Mouse (Mus musculus) hindbrain, postnatal 0 days (tissue): ENCODE data around the gene Zfp418. TPM values are rescaled to one million over a fixed set of nuclear protein-coding genes. Genes with fewer than 3 reads are reported as not detected.
A peak's percentile ranks its signal among the peaks of the same experiment; 100 is the strongest.
"Not testable (repeated sequence)": the region's sequence is repeated elsewhere in the genome, so short reads cannot be mapped to it uniquely, and the experiment has no call there.

Experiments
- ATAC-seq: fragments of 200-750 bp; cut with Nextera tagmentation; 2 replicates; pipeline ENCODE4 v1.8.0; 2017; ENCODE audit warnings: mild to moderate bottlenecking, moderate TSS enrichment, moderate library complexity
- DNase-seq: peaks from one replicate; pipeline ENCODE4 v3.0.0-alpha.2; 2015; ENCODE audit warnings: low spot score
- H3K27ac ChIP-seq: fragments of 300-500 bp; sonication (generic); 2 replicates; pipeline ENCODE4 v1.5.1; 2014; ENCODE audit warnings: mild to moderate bottlenecking
- H3K27me3 ChIP-seq: fragments of 300-500 bp; sonication (generic); 2 replicates; pipeline ENCODE4 v1.6.1; 2014; ENCODE audit warnings: low read length, mixed read lengths; ENCODE audit not compliant: insufficient read depth
- H3K36me3 ChIP-seq: fragments of 300-500 bp; sonication (generic); 2 replicates; pipeline ENCODE4 v1.6.1; 2014; ENCODE audit warnings: low read length, mixed read lengths; ENCODE audit not compliant: insufficient read depth
- H3K4me1 ChIP-seq: fragments of 300-500 bp; sonication (generic); 2 replicates; pipeline ENCODE4 v1.6.1; 2014; ENCODE audit warnings: antibody characterized with exemption, low read length, mixed read lengths; ENCODE audit not compliant: insufficient read depth
- H3K4me2 ChIP-seq: fragments of 300-500 bp; sonication (generic); 2 replicates; pipeline ENCODE4 v1.6.1; 2014; ENCODE audit warnings: low read depth, mild to moderate bottlenecking, low read length, moderate library complexity, mixed read lengths
- H3K4me3 ChIP-seq: fragments of 300-500 bp; sonication (generic); 2 replicates; pipeline ENCODE4 v1.5.1; 2014; ENCODE audit warnings: low read length
- H3K9ac ChIP-seq: fragments of 300-500 bp; sonication (generic); replicated peaks from 2 replicates; pipeline ENCODE4 v1.6.1; 2014; ENCODE audit warnings: mild to moderate bottlenecking, low read length, moderate library complexity, mixed read lengths
- H3K9me3 ChIP-seq: fragments of 300-500 bp; sonication (generic); 2 replicates; pipeline ENCODE4 v1.6.1; 2016; ENCODE audit warnings: low read length, mixed read lengths
- CTCF ChIP-seq: IDR thresholded peaks from 2 replicates; pipeline ENCODE4 v1.5.1; 2016; ENCODE audit warnings: antibody characterized with exemption, control low read depth, low read depth
- WGBS: fragments of 180-500 bp; shearing (Covaris S2); extraction: QIAGEN DNeasy Blood & Tissue Kit; methylation state at CpG from one replicate; pipeline ENCODE4 v1.1.7; 2014; 5-methylcytosine and 5-hydroxymethylcytosine counted together
- polyA plus RNA-seq: library from polyadenylated mRNA; unstranded; fragments of >200 nt; fragmentation: Nextera tagmentation; extraction: Ambion mirVana; gene quantifications from 2 replicates; pipeline ENCODE4 v1.2.1, GENCODE M21; 2015
- total RNA-seq: library from RNA; depleted of rRNA; stranded (reverse); fragments of >200 nt; gene quantifications from 2 replicates; pipeline ENCODE4 v1.2.3, GENCODE M21; 2014; rRNA removed

Gene Zfp418
- total and polyA plus RNA-seq, 2 experiments from 2014 or later = 1.1 to 5.1 TPM

DNA sequence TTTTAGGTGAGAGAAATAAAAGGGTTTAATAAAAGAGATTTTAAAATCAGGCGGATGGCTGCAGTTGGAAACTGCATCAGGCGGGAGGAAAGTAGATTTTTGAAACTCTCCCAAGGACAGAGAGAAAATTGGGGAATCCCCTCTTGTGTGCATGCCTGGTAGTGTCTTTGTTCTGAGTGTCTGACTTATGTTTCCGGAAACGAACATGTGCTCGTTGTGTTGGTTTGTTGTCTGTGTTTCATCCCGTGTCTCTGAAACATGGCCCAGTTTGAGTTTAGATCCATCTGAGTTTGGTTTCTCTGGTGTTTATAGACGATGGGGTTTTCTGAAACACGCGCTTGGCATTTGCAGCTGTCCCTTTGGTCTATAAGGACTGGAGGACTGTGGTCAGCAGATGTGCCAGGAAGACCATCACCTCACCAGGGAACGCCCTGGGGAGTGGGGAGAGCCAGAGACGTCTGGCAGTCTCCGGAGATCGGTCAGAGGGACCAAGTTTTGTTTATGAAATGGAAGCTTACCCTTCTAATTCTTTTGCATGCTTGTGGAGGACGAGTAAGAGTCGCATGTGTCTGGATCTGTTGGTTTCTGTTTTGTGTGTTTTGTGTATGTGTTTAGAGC is 25.0 kb upstream of the Zfp418 start:
- no peak for TF ChIP-seq CTCF
- Histone ChIP-seq H3K36me3 (no peaks in the 10 kb centered on the region), H3K4me1 (no peaks in the 10 kb centered on the region), H3K9me3 (no peaks in the 10 kb centered on the region), H3K4me3 (no peak overlapping the region), H3K9ac (no peak overlapping the region), H3K27ac (no peak overlapping the region), H3K27me3 (no peaks in the 10 kb centered on the region), H3K4me2 (no peak overlapping the region)
- no peak for DNase-seq
- no peak for ATAC-seq
- WGBS = 91% methylated on average over 15 of the region's 15 CpGs

DNA sequence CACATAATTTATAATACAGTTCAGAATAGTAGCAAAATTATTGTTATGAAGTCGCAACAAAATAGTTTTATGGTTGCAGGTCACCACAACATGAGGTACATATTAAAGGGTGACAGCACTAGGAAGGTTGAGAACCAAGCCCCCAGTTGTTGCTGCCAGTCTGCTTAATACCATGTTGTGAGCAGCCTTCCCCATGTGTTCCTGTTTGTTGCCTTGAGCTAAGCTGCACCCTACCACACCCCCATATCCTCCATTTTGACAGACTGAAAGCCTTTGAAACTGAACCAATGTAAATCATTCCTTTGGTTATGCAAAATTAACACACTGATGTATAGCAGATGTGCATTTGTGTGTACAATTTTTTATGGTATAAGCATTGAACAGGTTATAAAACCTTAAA is 14.8 kb downstream of the Zfp418 start:
- no peaks in the 10 kb centered on the region for H3K4me1 ChIP-seq
- no peaks in the 10 kb centered on the region for H3K27me3 ChIP-seq
- ATAC-seq = no peak
- H3K36me3 ChIP-seq = peaks cover 26% of the 10 kb centered on the region
- WGBS = 92% methylated on average over 1 of the region's 1 CpGs
- no peak for TF ChIP-seq CTCF
- DNase-seq = no peak
- no peak overlapping the region for H3K4me2 ChIP-seq
- no peak overlapping the region for H3K4me3 ChIP-seq
- H3K27ac ChIP-seq = no peak overlapping the region
- H3K9me3 ChIP-seq = no peaks in the 10 kb centered on the region
- H3K9ac ChIP-seq = no peak overlapping the region

DNA sequence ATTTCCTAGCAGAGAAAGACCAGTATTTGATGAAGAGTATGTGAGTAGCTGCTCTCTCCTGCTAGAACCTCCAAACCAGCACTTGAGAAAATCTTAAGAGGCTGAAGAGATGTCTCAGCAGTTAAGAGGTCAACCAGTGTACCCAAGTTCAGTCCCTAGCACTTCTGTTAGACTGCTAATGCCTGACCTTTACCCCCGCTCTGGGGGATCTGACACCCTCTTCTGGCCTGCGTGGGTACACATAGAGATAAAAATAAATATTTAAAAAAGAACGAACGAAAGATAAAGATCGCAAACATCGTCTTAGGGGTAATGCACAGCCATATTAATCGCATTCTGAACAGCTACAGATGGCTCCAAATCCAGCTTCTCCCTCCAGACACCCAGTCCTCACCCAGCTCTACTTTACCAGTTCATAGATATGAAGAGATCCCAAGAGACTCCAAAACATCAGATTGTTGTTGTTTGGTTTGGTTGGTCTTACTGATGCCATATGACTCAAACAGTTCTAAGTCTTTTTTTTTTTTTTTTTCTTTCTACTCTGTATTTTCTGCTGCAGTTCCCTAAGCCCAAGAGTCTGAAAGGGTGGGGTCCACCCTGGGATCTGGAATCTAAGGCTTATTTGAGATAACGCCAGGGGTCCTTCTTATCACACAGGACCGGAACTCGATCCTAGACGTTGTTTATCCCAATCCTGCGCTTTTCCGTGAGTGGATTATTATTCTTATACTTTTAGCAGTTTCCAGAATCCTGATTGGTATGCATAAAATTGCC is 16.5 kb downstream of the Zfp418 start:
- WGBS = 39% methylated on average over 13 of the region's 13 CpGs
- H3K4me3 ChIP-seq = peak overlapping the region; percentile 50
- no peaks in the 10 kb centered on the region for H3K27me3 ChIP-seq
- H3K9ac ChIP-seq = 0 out of 2 replicates have a peak overlapping the region, but pooled peaks have one; percentile 14
- ATAC-seq (peak; percentile 75), DNase-seq (no peak)
- H3K36me3 ChIP-seq = peaks cover 10% of the 10 kb centered on the region; the same call in 1 of the 2 replicates
- no peak for TF ChIP-seq CTCF
- no peaks in the 10 kb centered on the region for H3K4me1 ChIP-seq
- H3K27ac ChIP-seq = no peak overlapping the region
- H3K9me3 ChIP-seq = no peaks in the 10 kb centered on the region
- H3K4me2 ChIP-seq = peak overlapping the region; percentile 50

DNA sequence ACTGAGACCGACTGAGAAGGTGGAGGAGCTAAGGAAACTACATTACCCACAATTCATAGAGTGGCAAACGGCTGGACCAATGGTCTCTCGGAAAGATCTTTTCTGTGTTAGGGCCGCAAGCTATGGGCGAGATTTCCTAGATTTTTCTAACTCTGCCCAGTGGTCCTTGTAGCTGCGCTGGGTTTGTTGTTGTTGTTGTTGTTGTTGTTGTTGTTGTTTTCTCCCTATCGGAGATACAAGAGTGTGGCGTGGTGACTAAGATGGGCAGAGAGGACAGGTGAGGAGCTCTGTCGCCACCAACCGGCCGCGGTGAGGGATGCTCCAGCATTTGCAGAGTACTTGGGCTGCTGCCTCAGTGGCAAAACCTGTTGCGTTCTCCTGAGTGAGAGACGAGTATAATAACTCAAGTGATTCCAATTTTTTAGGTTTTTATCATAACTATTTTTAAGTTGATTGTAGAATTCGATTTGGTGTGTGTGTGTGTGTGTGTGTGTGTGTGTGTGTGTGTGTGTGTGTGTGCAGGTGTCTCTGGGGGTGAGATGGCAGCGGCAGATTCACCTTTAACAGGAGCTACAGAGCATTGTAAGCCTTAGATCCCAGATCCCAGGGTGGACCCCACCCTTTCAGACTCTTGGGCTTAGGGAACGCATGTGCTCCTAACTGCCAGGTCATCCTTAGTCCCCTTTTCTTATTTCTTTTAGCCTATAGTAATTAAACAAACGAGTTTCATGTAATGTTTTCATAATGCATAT is 17.2 kb downstream of the Zfp418 start:
- H3K4me3 ChIP-seq = peak overlapping the region; percentile 50
- H3K9me3 ChIP-seq = no peaks in the 10 kb centered on the region
- peak; percentile 82 for TF ChIP-seq CTCF
- 0 out of 2 replicates have a peak overlapping the region, but pooled peaks have one; percentile 14 for H3K9ac ChIP-seq
- peak overlapping the region; percentile 50 for H3K4me2 ChIP-seq
- ATAC-seq = peak; percentile 97
- WGBS = 13% methylated on average over 18 of the region's 18 CpGs
- no peaks in the 10 kb centered on the region for H3K27me3 ChIP-seq
- DNase-seq = peak; percentile 82
- H3K27ac ChIP-seq = no peak overlapping the region
- 0 out of 2 replicates have a peak, but pooled peaks cover 4% of the 10 kb centered on the region for H3K36me3 ChIP-seq
- H3K4me1 ChIP-seq = no peaks in the 10 kb centered on the region

DNA sequence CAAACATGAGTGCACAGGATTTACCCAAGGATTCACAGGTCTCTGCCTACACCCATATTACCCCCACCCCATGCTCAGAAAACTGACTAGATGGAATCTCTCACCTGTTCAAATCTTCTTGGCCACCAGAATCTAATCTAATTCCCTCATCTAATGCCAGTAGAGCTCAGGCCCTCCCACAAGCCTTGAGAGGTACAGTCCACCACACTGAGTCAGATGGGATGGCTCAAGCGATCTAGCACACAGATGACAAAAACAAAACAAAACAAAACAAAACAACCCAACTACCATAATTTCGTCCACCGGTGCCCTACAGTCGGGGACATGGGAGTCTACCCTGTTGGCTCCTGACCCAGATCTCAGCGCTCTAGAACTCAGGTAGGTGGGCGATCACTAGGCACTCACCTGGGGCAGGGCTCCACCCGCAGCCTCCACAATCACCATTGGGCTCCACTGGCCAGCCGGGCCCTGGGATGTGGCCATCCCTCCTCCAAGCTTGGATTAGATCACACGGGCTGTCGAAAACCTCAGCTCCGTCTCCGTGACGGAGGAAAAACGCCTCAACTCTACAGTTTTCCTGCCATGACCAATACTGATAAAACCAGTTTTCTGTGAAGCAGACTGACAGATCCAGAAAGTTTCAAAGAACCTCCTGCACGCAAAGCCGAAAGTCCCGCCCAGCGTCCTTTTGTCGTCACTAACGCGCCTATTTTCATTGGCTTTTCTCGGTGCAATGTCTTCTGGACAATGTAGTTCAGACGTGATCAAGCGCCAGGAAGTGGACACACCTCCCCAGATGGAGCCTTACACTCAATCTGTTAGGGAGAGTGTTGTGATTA is 38.4 kb downstream of the Zfp418 start, which contains the start of gene Zfp772:
Zfp772 (minus strand) TSS at position 686 of the 839 bp plus-strand sequence.
- not testable (repeated sequence) for H3K27ac ChIP-seq, H3K36me3 ChIP-seq, ATAC-seq, H3K27me3 ChIP-seq, H3K9me3 ChIP-seq, H3K4me1 ChIP-seq, H3K9ac ChIP-seq
- DNase-seq = peak; percentile 46
- WGBS = under 1% methylated on average over 24 of the region's 24 CpGs
- Histone ChIP-seq H3K4me3 (peak within 1 kb of the TSS; percentile 45), H3K4me2 (peak within 1 kb of the TSS; percentile 51; the same call in 1 of the 2 replicates)

Other genes with a start within 250 kb of the Zfp418 start
- gene Aurkc, start 176.0 kb upstream of the Zfp418 start, total RNA-seq = 0.31 TPM in 1 of 2 replicates, not detected in the other
- 0.40 TPM in 1 of 2 replicates, not detected in the other for gene Aurkc, start 176.0 kb upstream of the Zfp418 start, polyA plus RNA-seq
- gene Zfp954, start 49.8 kb upstream of the Zfp418 start, total RNA-seq = 15.8 and 20.0 TPM in 2 replicates
- 11.2 and 12.1 TPM in 2 replicates for gene Zfp954, start 49.8 kb upstream of the Zfp418 start, polyA plus RNA-seq
- gene Zfp773, start 34.6 kb upstream of the Zfp418 start, total RNA-seq = 1.7 and 2.8 TPM in 2 replicates
- 3.2 and 3.5 TPM in 2 replicates for gene Zfp773, start 34.6 kb upstream of the Zfp418 start, polyA plus RNA-seq
- 6.7 and 7.9 TPM in 2 replicates for gene Zfp772, start 38.7 kb downstream of the Zfp418 start, total RNA-seq
- gene Zfp772, start 38.7 kb downstream of the Zfp418 start, polyA plus RNA-seq = 5.8 and 6.2 TPM in 2 replicates
- gene Vmn2r29, start 76.0 kb downstream of the Zfp418 start, total RNA-seq = 1.3 and 2.3 TPM in 2 replicates
- gene Vmn2r29, start 76.0 kb downstream of the Zfp418 start, polyA plus RNA-seq = 0.55 and 0.93 TPM in 2 replicates
- 2.6 and 8.5 TPM in 2 replicates for gene Gm45844, start 107.0 kb downstream of the Zfp418 start, total RNA-seq
- gene Gm45844, start 107.0 kb downstream of the Zfp418 start, polyA plus RNA-seq = 10.1 and 13.6 TPM in 2 replicates
- 155 and 166 TPM in 2 replicates for gene Clcn4, start 129.5 kb downstream of the Zfp418 start, total RNA-seq
- 188 and 195 TPM in 2 replicates for gene Clcn4, start 129.5 kb downstream of the Zfp418 start, polyA plus RNA-seq
- not detected in 2 replicates for gene Vmn2r30, start 166.3 kb downstream of the Zfp418 start, total RNA-seq
- not detected in 2 replicates for gene Vmn2r30, start 166.3 kb downstream of the Zfp418 start, polyA plus RNA-seq
- gene Gm45783, start 203.2 kb downstream of the Zfp418 start, total RNA-seq = not detected in 2 replicates
- gene Gm45783, start 203.2 kb downstream of the Zfp418 start, polyA plus RNA-seq = not detected in 2 replicates
- gene Vmn2r31, start 228.4 kb downstream of the Zfp418 start, total RNA-seq = not detected in 2 replicates
- not detected in 2 replicates for gene Vmn2r31, start 228.4 kb downstream of the Zfp418 start, polyA plus RNA-seq